Mouse (Mus musculus): ENCODE measurements around the gene Gata3. TPM values are rescaled to one million over a fixed set of nuclear protein-coding genes. Genes with fewer than 3 reads are reported as not detected.

Gata3 gene
- total RNA-seq, 2 experiments from 2014 or later, result 12.8 to 13.5 TPM

DNA sequence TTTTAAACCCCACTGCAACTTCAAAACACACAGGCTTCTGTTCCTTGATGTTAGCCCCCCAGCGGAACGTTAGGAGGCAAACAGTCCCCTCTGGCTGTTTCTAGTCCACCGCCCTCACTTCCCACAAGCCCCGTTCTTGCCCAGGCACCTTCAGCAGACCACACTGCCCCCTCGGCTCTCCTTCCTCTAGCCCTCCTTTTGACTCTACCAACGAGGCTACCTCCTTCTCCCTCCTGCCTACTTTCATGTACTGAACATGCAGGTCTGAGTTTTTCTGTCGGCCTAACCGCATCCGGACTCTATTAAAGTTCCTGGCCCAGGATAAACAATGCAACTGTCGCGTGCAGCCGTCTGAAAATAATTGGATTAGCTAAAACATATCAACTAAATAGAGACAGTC lies 17.2 kb downstream of the Gata3 start:
- no peak for DNase-seq

DNA sequence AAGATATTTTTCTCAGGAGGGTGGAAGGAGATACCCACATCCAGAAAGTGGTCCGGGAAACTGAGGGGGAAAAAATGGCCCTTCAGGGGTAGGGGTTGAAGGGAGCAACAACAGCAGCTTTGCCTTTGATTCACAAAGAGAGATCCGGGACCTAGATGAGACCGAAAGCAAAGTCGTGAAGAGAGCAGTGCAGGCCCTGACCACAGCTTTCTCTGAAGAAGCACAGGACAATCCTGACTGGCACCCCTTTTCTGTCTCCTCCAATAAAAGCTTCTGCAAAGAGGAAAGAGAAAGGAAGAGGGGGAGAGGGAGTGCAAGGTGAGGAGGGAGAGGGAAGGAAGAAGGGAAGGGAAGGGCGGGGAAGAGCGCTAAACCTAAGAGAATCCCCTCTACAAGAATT lies 18.0 kb downstream of the Gata3 start:
- DNase-seq, result no peak

DNA sequence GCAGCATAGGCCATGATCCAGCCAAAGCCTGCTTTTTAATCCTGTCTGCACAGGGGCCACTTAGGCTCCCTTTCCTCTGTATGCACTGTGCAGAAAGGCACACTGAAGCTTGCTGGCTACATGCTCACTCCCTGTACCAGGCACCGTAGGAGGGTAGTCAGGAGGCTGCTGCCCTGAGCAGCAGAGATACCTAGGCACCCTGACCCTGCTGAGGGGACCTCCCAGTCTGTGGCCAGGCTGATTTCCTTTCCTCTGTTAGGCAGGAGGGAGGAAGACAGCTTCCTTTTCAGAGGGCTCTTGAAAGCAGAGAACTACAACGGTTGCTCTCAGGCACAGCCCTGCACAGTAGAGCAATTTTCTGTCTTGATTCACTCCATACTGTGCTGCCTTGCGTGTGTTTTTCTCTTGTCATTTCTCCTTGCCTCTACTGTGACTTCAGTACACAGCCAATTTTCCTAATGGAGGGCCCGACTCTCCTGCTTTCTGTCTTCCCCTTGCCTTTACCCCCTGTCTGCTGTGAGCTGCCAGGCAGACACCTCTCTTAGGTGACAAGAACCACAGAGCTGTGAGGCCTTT lies 18.6 kb downstream of the Gata3 start:
- DNase-seq, result no peak

DNA sequence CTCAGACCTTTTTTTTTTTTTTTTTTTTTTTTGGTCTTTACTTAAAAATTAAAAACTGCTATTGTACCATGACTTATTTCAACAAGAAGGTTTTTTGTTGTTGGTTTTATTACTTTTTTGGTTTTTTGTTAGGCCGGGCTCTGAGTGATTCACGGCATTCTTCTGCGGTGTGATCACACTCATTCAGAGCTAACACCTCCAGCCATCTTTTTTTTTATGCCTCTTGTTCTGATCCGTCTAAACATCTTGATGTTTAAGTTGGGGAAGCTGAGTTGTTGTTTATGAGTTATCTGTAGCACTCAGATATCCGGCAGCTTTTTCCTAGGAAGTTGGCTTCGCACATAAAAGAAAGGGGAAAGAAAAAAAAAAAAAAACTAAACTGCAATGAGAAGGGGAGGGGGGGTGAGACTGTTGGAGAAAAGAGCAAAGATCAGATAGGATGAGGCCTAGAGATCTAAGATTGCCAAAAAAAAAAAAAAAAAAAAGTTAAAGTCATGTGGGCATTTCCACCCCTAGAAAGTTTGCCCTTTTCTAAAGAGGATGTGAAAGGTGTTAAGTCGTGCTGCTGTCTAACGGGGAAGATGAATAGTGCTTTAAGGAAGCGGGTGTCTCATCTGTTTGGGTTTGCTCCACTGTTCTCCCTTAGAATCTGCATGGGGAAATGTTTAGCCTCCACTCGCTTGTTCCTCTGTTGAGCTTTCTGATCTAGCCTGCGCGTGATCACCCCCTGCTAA lies 22.6 kb downstream of the Gata3 start:
- no peak for DNase-seq

DNA sequence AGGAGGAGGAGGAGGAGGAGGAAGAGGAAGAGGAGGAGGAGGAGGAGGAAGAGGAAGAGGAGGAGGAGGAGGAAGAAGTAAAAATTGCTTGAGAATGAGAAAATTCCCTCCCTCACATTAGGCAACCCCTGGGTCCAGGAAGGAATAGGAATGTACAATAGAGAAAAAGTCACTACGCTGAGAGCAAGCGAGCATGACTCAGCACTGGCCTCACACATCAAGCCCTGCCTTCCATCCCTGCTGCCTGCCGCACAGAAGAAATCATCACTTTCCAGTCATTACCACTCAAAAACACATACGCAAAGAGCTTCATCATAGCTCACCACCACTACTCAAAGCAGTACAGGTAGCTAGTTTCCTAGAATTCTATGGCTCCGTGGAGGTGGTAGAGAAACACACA lies 29.1 kb downstream of the Gata3 start:
- DNase-seq, result no peak

DNA sequence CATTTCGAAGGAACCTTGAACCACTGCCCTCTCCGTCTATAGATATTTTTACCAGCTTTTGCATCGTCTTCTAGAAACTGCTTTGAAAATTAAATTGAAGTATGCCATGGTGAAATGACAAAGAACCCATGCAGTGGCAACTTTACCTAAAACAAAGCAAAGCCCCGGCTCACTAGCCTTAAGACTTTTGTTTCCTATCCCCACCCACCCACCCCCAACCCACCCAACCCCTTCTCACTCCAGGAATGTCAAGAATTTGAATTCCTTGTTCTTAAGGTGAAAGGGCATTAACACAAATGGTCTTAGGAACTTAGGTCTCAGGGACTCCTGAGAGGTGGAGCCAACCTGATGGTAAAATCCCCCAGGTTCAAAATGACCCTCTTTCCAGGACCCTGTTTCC lies 34.0 kb downstream of the Gata3 start:
- no peak for DNase-seq

DNA sequence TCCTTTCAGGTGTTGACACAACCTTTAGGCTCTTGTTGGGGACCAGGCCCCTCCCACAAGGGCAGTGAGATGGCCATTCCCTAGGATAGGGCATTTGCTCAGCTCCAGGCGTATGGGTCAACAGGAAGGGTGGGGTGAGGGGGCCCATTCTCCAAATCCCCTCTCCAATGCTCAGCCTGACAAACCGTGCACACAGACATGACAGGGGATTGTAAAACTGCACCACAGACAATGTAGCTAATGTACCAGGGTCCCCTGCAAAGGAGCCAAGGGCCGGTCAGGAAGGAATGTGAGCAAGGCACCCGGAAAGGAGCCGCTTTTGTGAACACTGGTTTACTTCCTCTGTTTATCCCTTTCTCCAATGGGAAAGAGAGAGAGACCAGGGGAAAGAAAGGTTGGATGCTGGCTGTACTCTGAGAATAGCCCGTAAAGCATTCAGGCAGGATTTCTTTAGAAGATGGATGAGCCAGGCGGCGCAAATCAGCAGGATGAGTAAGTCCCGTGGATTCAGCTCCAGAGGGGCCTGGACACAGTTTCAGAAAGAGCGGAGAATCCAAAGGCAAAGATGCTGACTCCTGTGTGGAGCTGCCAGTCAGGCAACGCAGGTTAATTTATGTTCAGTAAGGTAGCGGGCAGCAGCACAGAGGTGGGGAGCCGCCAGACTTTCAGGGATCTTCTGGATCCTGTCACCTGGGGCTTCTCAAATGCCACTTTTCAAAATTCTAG lies 36.8 kb downstream of the Gata3 start:
- no peak for DNase-seq

DNA sequence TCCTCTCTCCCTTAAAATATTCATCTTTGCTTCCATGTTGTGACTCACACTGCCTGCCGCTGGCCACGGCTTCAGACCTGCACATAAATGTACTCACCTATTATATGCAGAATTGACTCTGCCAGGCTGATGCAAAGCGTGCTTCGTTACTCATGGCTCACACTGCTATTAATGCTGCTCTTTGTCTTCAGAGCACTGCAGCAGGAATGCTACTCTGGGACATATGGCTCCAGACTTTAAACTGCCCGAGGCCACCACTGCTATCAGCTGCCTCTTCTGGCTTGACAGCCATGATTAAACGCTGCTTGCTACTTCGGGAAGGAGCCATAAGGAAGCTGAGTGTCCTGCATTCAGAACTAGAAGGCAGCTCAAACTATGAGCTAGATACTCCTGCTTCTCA lies 54.6 kb downstream of the Gata3 start:
- DNase-seq, result no peak

DNA sequence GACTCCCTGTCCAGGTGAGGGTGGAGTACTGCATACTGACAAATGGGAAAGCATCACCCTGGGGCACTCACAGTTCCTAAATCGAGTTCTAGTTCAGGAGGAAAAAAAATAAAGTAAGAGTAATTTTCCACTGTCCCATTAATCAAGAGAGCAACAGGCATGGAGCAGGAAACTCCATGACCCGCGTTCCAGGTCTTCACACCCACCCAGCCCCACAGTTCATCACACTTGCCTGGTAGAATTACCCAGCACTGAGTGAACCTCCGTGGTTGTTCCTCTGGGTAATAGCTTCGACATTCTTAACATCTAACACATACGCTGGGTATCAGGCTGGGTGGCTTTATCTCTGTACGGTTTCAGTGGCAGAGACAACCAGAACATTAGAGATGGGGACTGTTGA lies 56.1 kb downstream of the Gata3 start:
- no peak for DNase-seq

DNA sequence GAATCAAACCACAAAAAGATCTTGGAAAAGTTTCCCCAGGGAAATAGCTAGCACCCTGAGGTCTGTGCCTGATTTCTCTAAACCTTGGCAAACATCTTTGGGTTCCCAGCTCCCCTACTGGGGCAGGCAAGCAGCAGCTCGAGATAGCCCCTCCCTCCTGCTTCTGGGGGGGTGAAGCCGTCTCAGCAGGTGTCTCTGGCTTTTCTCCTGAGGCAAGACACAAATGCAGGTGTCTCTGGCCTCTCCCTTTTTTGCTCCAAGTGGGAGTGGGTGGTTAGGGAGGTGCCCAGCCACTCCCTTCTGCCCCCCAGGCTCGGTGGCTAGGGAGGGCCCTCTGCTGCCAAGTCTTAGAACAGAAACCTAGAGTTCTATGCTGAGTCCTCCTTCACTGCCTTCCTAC lies 62.2 kb downstream of the Gata3 start:
- DNase-seq, result no peak

DNA sequence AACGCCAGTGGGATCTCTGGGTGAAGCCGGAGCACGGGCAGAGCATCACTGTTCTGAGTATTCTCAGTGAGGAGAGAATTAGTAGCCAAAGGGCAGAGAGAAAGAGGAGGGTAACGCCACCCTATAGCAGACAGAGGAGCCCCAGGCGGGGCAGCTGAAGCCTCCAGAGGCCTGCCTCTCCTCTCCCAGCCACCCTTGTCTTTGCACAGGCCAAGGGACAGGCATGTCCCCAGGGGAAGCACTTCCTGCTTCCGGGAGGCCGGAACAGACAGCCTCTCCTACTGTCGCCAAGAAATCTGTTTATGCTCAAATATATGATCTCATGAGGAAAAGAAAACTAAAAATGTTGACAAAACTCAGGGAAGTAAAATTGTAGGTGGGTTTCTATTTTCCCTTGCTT lies 69.2 kb downstream of the Gata3 start:
- no peak for DNase-seq

DNA sequence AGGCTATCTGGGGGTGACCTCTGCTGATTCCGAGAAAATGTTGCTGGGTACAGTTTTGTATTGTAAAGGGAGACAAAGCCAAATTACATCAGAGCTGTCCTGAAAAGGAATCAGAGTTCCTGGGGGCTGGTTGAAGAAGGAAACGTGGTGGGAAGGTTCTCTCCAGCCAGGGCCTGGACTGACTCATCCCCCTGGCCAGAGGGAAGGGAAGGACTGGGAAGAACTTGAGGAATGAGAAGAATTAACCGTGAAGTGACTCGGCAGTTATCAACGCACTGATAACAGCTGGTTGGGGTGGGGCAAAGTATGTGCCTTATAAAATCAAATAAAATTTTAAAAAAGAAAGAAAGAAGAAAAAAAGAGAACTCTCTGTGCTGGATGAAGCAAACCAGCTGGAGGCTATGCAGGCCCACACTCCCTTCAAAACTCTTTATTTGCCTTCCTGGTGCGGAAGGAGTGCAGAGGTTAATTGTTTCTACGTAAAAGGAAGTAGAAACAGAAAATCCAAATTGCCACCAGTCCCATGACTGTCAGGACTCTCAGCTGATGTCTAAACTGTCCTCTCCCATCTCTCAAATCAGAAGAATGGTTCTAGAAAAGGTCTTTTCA lies 71.6 kb downstream of the Gata3 start:
- DNase-seq, result no peak

Other genes with a start within 250 kb of the Gata3 start
- under 1 TPM; 0.26 to 0.76 TPM for gene 4930412O13Rik, start 8.8 kb downstream of the Gata3 start, total RNA-seq (2021)
- not detected for gene 9230102O04Rik, start 494 bp downstream of the Gata3 start, total RNA-seq (2021)
- gene Taf3, start 158.6 kb upstream of the Gata3 start, total RNA-seq (2021), result 10 to 100 TPM; 11.8 to 12.1 TPM
- 100 to 1,000 TPM; 357 to 442 TPM for gene Atp5c1, start 190.5 kb upstream of the Gata3 start, total RNA-seq (2021)
- gene Kin, start 190.6 kb upstream of the Gata3 start, total RNA-seq (2021), result 10 to 100 TPM; 15.2 to 18.1 TPM
- gene Itih2, start 241.4 kb upstream of the Gata3 start, total RNA-seq (2021), result 1 to 10 TPM; 7.0 to 7.6 TPM

All from adrenal gland, postnatal 36 days (tissue).